Mouse (Mus musculus): Measurements from ENCODE around the gene Cabin1. TPM values are rescaled to one million over a fixed set of nuclear protein-coding genes. Genes with fewer than 3 reads are reported as not detected.

Gene Cabin1
- 19.7 and 20.0 TPM in 2 replicates for polyA plus RNA-seq (2012; rRNA removed)

DNA sequence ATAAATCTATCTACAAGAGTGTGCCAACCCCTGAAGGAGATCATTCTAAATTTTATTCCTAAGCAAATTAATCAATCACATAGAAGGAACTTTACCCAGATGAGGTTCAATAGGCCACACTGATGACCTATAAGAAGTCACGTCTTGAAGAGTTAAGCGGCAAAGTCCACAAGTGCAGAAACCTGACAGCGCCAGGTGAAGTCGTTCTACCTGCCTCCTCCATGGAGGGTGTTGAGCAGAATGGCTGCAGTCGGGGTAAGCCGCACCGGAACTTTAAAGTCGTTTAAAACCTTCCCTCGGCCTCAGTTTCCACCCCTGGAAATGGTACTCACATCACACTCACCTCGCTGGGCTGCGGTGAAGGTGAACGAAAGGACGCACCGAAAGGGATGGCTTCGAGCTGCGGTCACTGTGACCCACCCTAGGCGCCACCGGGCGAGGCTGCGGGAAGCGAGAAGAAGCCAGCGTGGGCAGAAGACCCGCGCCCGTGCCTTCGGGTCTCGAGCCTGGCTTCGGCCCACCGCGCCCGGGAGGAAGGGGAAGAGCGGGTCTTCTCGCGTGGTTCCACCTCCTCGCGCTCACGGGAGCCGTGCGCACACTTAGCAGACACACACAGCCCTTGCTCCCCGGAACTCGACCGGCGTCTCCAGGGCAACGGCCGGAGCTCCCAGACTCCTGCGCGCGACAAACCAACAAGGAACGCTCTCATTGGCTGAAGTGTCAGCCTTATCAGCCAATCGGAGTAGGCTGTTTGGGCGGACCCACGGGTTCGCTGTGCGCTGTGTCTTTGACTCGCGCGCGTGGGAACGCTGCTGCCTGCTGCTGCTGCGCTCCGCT is at the start of gene Cabin1:
Gene Cabin1, minus strand, starts transcription at position 660 of the 837 bp plus-strand sequence.
- H3K4me1 ChIP-seq (ENCODE audit: control insufficient read depth, insufficient read depth, low read length) = peaks cover 2% of the 10 kb centered on the region
- H3K4me3 ChIP-seq (ENCODE audit: control insufficient read depth, low read depth, low read length) = peak within 1 kb of the TSS; percentile 82
- H3K27ac ChIP-seq (ENCODE audit: control insufficient read depth, insufficient read depth, low read depth, low read length) = peak within 1 kb of the TSS; percentile 63
- TF ChIP-seq CTCF (IDR thresholded peaks at IDR 0.05; ENCODE audit: control insufficient read depth, insufficient read depth, insufficient replicate concordance, low read depth, low read length) = no peak
- TF ChIP-seq POLR2A (IDR thresholded peaks at IDR 0.05; ENCODE audit: control insufficient read depth, low read depth, low read length) = peak; percentile 91
- no peaks in the 10 kb centered on the region for H3K36me3 ChIP-seq (ENCODE audit: control insufficient read depth, insufficient read depth, low read length)
- H3K27me3 ChIP-seq (ENCODE audit: control insufficient read depth, insufficient read depth, low read length) = no peaks in the 10 kb centered on the region

GRCm38 (mm10) chr10:75804217-75804616 is 40.1 kb upstream of the Cabin1 start:
- Histone ChIP-seq H3K27me3 (ENCODE audit: control insufficient read depth, insufficient read depth, low read length) (no peaks in the 10 kb centered on the region), H3K4me3 (ENCODE audit: control insufficient read depth, low read depth, low read length) (no peak overlapping the region)
- TF ChIP-seq POLR2A (IDR thresholded peaks at IDR 0.05; ENCODE audit: control insufficient read depth, low read depth, low read length) (no peak), CTCF (IDR thresholded peaks at IDR 0.05; ENCODE audit: control insufficient read depth, insufficient read depth, insufficient replicate concordance, low read depth, low read length) (no peak)

GRCm38 (mm10) chr10:75798176-75798696 is 34.1 kb upstream of the Cabin1 start, which contains the start of gene Gstt1:
TSS of gene Gstt1 (minus strand) at chr10:75798584.
- Histone ChIP-seq H3K4me3 (ENCODE audit: control insufficient read depth, low read depth, low read length) (peak within 1 kb of the TSS; percentile 4), H3K27me3 (ENCODE audit: control insufficient read depth, insufficient read depth, low read length) (no peaks in the 10 kb centered on the region), H3K4me1 (ENCODE audit: control insufficient read depth, insufficient read depth, low read length) (peaks cover 3% of the 10 kb centered on the region), H3K36me3 (ENCODE audit: control insufficient read depth, insufficient read depth, low read length) (no peaks in the 10 kb centered on the region), H3K27ac (ENCODE audit: control insufficient read depth, insufficient read depth, low read depth, low read length) (no peak within 1 kb of the TSS)
- TF ChIP-seq POLR2A (IDR thresholded peaks at IDR 0.05; ENCODE audit: control insufficient read depth, low read depth, low read length) (no peak), CTCF (IDR thresholded peaks at IDR 0.05; ENCODE audit: control insufficient read depth, insufficient read depth, insufficient replicate concordance, low read depth, low read length) (no peak)

More at GRCm38 (mm10) chr10:75804217-75804616, 40.1 kb upstream of the Cabin1 start:
- Histone ChIP-seq H3K4me1 (ENCODE audit: control insufficient read depth, insufficient read depth, low read length) (no peaks in the 10 kb centered on the region), H3K27ac (ENCODE audit: control insufficient read depth, insufficient read depth, low read depth, low read length) (no peak overlapping the region), H3K36me3 (ENCODE audit: control insufficient read depth, insufficient read depth, low read length) (no peaks in the 10 kb centered on the region)

- H3K27me3 ChIP-seq (ENCODE audit: control insufficient read depth, insufficient read depth, low read length) = no peaks in the 10 kb centered on the region
- H3K4me3 ChIP-seq (ENCODE audit: control insufficient read depth, low read depth, low read length) = peak overlapping the region; percentile 4
- H3K36me3 ChIP-seq (ENCODE audit: control insufficient read depth, insufficient read depth, low read length) = no peaks in the 10 kb centered on the region
- TF ChIP-seq POLR2A (IDR thresholded peaks at IDR 0.05; ENCODE audit: control insufficient read depth, low read depth, low read length) = no peak
- no peak for TF ChIP-seq CTCF (IDR thresholded peaks at IDR 0.05; ENCODE audit: control insufficient read depth, insufficient read depth, insufficient replicate concordance, low read depth, low read length)
- peaks cover 3% of the 10 kb centered on the region for H3K4me1 ChIP-seq (ENCODE audit: control insufficient read depth, insufficient read depth, low read length)
- H3K27ac ChIP-seq (ENCODE audit: control insufficient read depth, insufficient read depth, low read depth, low read length) = no peak overlapping the region
Observed at GRCm38 (mm10) chr10:75797619-75798175, 33.6 kb upstream of the Cabin1 start.

- Histone ChIP-seq H3K27ac (ENCODE audit: control insufficient read depth, insufficient read depth, low read depth, low read length) (no peak overlapping the region), H3K4me3 (ENCODE audit: control insufficient read depth, low read depth, low read length) (no peak overlapping the region), H3K4me1 (ENCODE audit: control insufficient read depth, insufficient read depth, low read length) (peaks cover 3% of the 10 kb centered on the region), H3K27me3 (ENCODE audit: control insufficient read depth, insufficient read depth, low read length) (no peaks in the 10 kb centered on the region), H3K36me3 (ENCODE audit: control insufficient read depth, insufficient read depth, low read length) (no peaks in the 10 kb centered on the region)
- TF ChIP-seq CTCF (IDR thresholded peaks at IDR 0.05; ENCODE audit: control insufficient read depth, insufficient read depth, insufficient replicate concordance, low read depth, low read length) (no peak), POLR2A (IDR thresholded peaks at IDR 0.05; ENCODE audit: control insufficient read depth, low read depth, low read length) (no peak)
Observed at GRCm38 (mm10) chr10:75796731-75797516, 32.8 kb upstream of the Cabin1 start.

DNA sequence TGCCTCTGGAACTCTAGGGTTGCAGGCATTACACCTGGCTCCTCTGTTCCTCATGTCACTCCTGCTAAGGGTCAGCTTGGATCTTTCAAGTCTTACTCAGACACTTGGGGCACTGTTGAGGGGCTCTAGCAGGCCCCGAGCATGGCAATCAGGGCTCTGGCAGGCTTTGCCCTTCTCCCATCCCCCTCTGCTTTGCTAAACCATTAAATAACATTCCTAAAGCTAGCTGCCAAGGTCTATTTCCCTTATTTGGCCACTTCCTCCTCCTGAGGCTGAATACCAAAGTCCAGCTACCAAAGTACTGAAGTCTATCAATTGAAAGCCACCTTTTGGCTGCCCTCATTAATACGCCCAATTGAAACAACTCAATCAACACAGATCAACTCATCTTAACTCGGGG is 30.7 kb upstream of the Cabin1 start:
- Histone ChIP-seq H3K36me3 (ENCODE audit: control insufficient read depth, insufficient read depth, low read length) (no peaks in the 10 kb centered on the region), H3K4me3 (ENCODE audit: control insufficient read depth, low read depth, low read length) (no peak overlapping the region), H3K27ac (ENCODE audit: control insufficient read depth, insufficient read depth, low read depth, low read length) (no peak overlapping the region), H3K27me3 (ENCODE audit: control insufficient read depth, insufficient read depth, low read length) (no peaks in the 10 kb centered on the region), H3K4me1 (ENCODE audit: control insufficient read depth, insufficient read depth, low read length) (peaks cover 3% of the 10 kb centered on the region)
- TF ChIP-seq CTCF (IDR thresholded peaks at IDR 0.05; ENCODE audit: control insufficient read depth, insufficient read depth, insufficient replicate concordance, low read depth, low read length) (no peak), POLR2A (IDR thresholded peaks at IDR 0.05; ENCODE audit: control insufficient read depth, low read depth, low read length) (no peak)
